Mouse (Mus musculus) small intestine, adult 2 months (tissue): ENCODE results near the gene Ube2h. TPM values are rescaled to one million over a fixed set of nuclear protein-coding genes. Genes with fewer than 3 reads are reported as not detected.
A peak's percentile ranks its signal among the peaks of the same experiment; 100 is the strongest.

Experiments
- H3K27ac ChIP-seq: fragments of 200-500 bp; 2 replicates; pipeline ENCODE4 v1.5.1; 2012; ENCODE audit warnings: low read depth, low read length, control low read depth, inconsistent platforms; ENCODE audit not compliant: insufficient read depth
- H3K27me3 ChIP-seq: fragments of 200-500 bp; 2 replicates; pipeline ENCODE4 v1.6.1; 2012; ENCODE audit warnings: mild to moderate bottlenecking, moderate library complexity, low read length, inconsistent platforms; ENCODE audit not compliant: control insufficient read depth, insufficient read depth
- H3K36me3 ChIP-seq: fragments of 200-500 bp; 2 replicates; pipeline ENCODE4 v1.6.1; 2012; ENCODE audit warnings: mild to moderate bottlenecking, low read length, control low read depth, inconsistent platforms; ENCODE audit not compliant: control insufficient read depth, insufficient read depth
- H3K4me1 ChIP-seq: fragments of 200-500 bp; 2 replicates; pipeline ENCODE4 v1.6.1; 2012; ENCODE audit warnings: low read length, inconsistent platforms, mixed read lengths; ENCODE audit not compliant: control insufficient read depth, insufficient read depth, insufficient read length
- H3K4me3 ChIP-seq: fragments of 200-500 bp; 2 replicates; pipeline ENCODE4 v1.5.1; 2012; ENCODE audit warnings: low read depth, mild to moderate bottlenecking, control low read depth, inconsistent platforms, low read length, moderate library complexity
- CTCF ChIP-seq: fragments of 200-500 bp; IDR thresholded peaks from 2 replicates; pipeline ENCODE4 v1.5.1; 2012; ENCODE audit warnings: low read depth, mild to moderate bottlenecking, control low read depth, inconsistent platforms, low read length, moderate library complexity, mixed read lengths; ENCODE audit not compliant: insufficient replicate concordance, insufficient read length; ENCODE audit errors: extremely low read depth
- POLR2A ChIP-seq: fragments of 200-500 bp; IDR thresholded peaks from 2 replicates; pipeline ENCODE4 v1.6.1; 2012; ENCODE audit warnings: low read depth, mild to moderate bottlenecking, control low read depth, inconsistent platforms, low read length, moderate library complexity
- WGBS: fragments of 180-500 bp; shearing (Covaris S2); methylation state at CpG from one replicate; pipeline ENCODE4 v1.1.7; 2018; 5-methylcytosine and 5-hydroxymethylcytosine counted together
- polyA plus RNA-seq: library from polyadenylated mRNA; depleted of rRNA; stranded (reverse); fragments of >200 nt; gene quantifications from 2 replicates; pipeline ENCODE4 v1.2.3, GENCODE M21; 2012

The Ube2h gene
- polyA plus RNA-seq, 1 experiment, result 97.7 TPM

DNA sequence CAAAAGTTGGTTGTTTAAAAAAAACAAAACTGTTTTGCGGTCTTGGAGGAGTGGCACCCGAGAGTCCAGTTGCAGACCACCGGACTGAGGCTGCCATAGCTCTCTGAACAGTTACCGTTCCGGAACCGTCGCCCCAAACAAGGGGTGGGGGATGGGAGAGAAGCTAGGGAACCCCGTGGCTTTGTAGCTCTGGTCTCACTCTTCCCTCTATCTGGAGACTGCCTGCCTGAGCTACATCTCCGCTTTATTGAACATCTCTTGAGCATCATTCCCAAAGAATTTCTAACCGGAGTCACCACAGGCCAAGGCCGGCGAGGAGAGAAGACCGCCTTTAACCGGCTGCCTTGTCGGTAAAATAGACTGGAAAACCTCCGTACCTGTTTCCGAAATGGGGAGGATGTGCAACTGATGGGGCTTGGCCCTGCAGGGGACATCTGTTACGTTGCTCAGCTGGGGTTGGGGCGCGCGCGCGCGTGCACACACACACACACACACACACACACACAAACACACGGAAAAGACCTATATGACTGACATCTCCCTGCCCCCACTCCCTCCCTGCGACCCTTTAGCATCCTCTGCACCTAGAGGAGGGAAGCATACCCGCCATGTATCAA, 126.2 kb downstream of the Ube2h start:
- H3K27ac ChIP-seq, result no peak overlapping the region
- no peak for TF ChIP-seq CTCF
- TF ChIP-seq POLR2A, result no peak
- H3K27me3 ChIP-seq, result peaks cover 78% of the 10 kb centered on the region
- H3K4me1 ChIP-seq, result peaks cover 18% of the 10 kb centered on the region
- no peak overlapping the region for H3K4me3 ChIP-seq
- 5% methylated on average over 27 of the region's 27 CpGs for WGBS
- H3K36me3 ChIP-seq, result no peaks in the 10 kb centered on the region

DNA sequence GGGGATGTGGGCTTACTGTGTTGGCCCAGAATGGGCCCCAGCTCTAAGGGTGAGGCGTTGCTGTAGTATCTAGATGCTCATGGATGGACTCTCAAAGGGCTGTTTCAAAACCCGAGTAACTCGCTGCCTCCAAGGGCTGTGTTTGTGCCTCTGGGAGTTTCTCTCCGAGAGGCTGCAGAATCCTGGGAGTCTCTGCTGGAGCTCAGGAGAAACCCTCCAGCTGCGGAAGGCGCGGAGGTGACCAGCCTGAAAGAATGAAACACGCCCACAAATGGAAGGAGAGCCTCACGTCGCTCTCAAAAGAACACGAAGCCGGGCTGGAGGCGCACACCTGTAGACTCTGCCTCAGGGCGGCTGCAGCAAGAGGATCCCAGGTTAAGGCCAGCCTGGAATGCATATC, 127.0 kb downstream of the Ube2h start:
- 4% methylated on average over 14 of the region's 14 CpGs for WGBS
- Histone ChIP-seq H3K27ac (no peak overlapping the region), H3K27me3 (peaks cover 76% of the 10 kb centered on the region), H3K4me1 (peaks cover 18% of the 10 kb centered on the region), H3K36me3 (no peaks in the 10 kb centered on the region), H3K4me3 (no peak overlapping the region)
- TF ChIP-seq POLR2A (no peak), CTCF (no peak)

DNA sequence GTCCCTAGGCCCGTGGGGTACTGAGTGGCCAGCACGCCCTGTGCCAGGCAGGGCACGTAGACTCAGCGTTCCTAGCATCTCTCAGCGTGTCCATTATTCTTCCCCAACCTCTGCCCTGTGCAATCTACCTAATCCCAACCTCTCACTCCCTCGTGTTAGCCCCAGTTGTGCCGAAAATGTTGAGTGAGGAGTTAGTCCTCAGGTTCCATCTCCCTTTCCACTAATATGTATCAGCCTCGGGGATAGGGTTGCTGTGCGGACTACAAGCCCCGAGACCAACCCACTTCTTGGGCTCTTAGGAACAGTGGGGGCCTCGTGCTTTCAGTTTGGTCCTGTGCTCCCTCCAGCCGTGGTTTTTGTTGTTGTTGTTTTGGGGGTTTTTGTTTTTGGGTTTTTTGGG, 127.8 kb downstream of the Ube2h start:
- H3K4me1 ChIP-seq, result peaks cover 18% of the 10 kb centered on the region
- H3K27ac ChIP-seq, result no peak overlapping the region
- no peak for TF ChIP-seq CTCF
- no peak for TF ChIP-seq POLR2A
- H3K27me3 ChIP-seq, result peaks cover 74% of the 10 kb centered on the region
- H3K36me3 ChIP-seq, result no peaks in the 10 kb centered on the region
- no peak overlapping the region for H3K4me3 ChIP-seq
- WGBS, result 7% methylated on average over 12 of the region's 12 CpGs

DNA sequence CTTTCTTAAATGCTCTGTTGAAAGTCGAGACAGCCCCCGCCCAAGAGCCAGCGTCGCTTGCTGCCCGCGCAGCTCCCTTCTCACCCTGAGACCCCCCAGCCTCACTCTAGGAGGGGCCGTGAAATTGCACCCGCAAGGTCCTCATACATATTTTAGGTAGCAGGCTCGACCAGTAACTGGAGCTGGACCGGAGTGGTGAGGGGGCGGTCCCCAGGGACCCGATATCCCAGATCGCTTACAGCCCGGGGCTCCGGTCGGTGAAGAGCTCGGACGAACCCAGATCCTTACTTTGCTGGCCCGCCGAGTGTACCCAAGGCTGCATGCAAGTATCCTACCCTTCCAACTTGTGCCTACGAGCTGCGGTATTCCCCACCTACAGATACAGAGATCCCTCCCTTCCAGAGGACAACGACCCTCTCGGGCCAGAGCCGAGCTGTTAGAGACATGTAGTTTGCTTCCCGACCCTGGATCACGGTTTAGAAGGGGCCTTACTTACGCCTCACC, 128.4 kb downstream of the Ube2h start:
- H3K36me3 ChIP-seq, result no peaks in the 10 kb centered on the region
- H3K4me1 ChIP-seq, result peaks cover 21% of the 10 kb centered on the region
- peak overlapping the region; percentile 90 for H3K4me3 ChIP-seq
- H3K27ac ChIP-seq, result no peak overlapping the region
- TF ChIP-seq POLR2A (no peak), CTCF (no peak)
- peaks cover 72% of the 10 kb centered on the region for H3K27me3 ChIP-seq
- WGBS, result 4% methylated on average over 28 of the region's 28 CpGs

DNA sequence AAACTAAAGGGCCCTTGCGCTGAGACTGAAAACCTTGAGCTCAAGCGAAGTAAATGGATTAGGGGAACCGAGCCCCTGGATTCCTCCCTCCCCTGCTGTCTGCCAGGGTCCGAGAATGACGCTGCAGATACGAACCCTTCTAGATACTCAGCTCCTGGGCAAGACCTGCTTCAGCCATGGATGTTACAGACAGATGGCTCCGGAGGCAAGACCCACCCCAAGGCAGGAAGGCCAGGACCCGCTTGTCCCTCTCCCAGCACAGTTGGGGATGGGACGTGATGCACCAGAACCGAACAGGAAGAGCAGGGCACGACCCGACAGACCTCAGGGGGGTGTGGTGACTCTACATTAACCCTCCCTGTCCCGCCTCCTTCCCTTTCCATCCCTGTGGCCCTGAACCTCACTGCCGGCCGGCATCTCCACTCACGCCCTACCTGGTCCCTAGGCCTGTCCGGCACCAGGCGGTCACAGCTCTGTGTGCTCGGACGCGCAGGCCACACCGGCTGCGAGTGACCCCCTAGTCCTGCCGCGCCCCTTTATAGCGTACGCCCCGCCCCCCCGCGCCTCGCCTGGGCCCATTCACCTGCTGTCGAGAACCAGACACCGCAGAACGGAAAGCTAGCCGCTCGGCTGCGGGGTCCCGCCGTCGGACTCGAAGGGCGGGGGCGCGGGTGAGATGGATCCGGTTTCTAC, 129.0 kb downstream of the Ube2h start:
- peak overlapping the region; percentile 90 for H3K4me3 ChIP-seq
- H3K36me3 ChIP-seq, result no peaks in the 10 kb centered on the region
- H3K27ac ChIP-seq, result no peak overlapping the region
- H3K4me1 ChIP-seq, result peaks cover 21% of the 10 kb centered on the region
- WGBS, result 2% methylated on average over 45 of the region's 45 CpGs
- no peak for TF ChIP-seq POLR2A
- TF ChIP-seq CTCF, result no peak
- peaks cover 67% of the 10 kb centered on the region for H3K27me3 ChIP-seq

DNA sequence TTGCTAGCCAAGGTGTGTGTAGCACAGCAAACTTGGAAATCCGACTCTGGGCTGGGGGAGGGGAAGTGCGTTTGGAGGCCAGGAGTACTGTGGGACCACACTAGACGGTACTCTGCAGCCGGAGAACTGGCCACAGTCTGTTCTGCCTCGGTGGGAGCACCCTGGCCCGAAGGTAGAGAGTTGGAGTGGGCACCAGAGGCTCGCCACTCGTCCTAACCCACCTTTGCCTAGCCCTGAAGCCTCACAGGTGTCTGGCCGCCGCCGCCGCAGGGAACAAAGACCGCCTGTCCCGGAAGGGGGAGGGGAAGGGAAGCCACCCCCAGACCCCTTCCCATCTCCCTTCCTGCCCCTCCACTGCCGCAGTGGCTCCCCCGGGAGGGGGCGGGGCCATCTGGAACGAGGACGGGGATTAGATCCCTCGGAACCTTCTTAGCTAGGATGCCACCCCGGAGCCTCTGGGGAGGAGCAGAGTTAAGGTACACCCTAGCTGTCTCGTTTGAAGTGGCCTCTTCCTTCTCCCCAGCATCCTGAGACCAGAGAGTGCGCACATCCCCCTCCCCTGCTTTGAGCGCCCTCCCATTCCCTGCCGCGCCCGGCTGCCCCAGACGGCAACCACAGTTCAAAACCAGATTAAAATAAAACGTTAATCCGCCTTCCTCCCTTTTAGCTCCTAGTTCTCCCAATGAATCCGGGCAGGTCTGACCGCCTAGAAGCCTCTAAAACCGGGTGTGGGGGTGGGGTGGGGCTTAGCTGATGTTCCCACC, 129.7 kb downstream of the Ube2h start:
- peak overlapping the region; percentile 3; the same call in 1 of the 2 replicates for H3K27ac ChIP-seq
- 1% methylated on average over 33 of the region's 33 CpGs for WGBS
- peak overlapping the region; percentile 90 for H3K4me3 ChIP-seq
- no peaks in the 10 kb centered on the region for H3K36me3 ChIP-seq
- H3K27me3 ChIP-seq, result peaks cover 59% of the 10 kb centered on the region
- H3K4me1 ChIP-seq, result peaks cover 21% of the 10 kb centered on the region
- TF ChIP-seq CTCF (no peak), POLR2A (no peak)
